Mouse (Mus musculus) lung, adult 18-20 months (tissue): ENCODE data around the gene Sh3d21.
"Not testable (repeated sequence)": the region's sequence is repeated elsewhere in the genome, so short reads cannot be mapped to it uniquely, and the experiment has no call there.

Source experiments
- DNase-seq, 2 experiments: peaks; one replicate each; pipeline ENCODE4 v3.0.0; 2022; ENCODE audit warnings: mixed read lengths in 2 of 2

Sh3d21 gene

GRCm38 (mm10) chr4:126163067-126163659 lies at the start of gene Sh3d21:
Gene Sh3d21 (minus strand): TSS chr4:126163491.
- DNase-seq, result peak; percentile 48 to 49

GRCm38 (mm10) chr4:126207081-126207480 lies 43.8 kb upstream of the Sh3d21 start:
- DNase-seq, result no peak

GRCm38 (mm10) chr4:126205386-126205785 lies 42.1 kb upstream of the Sh3d21 start:
- DNase-seq, result no peak

- DNase-seq, result no peak
Observed at GRCm38 (mm10) chr4:126204661-126205230, 41.5 kb upstream of the Sh3d21 start.

- DNase-seq, result no peak
Observed at GRCm38 (mm10) chr4:126204016-126204415, 40.7 kb upstream of the Sh3d21 start.

GRCm38 (mm10) chr4:126203336-126203895 lies 40.1 kb upstream of the Sh3d21 start:
- no peak for DNase-seq

GRCm38 (mm10) chr4:126202303-126203181 lies 39.3 kb upstream of the Sh3d21 start, which contains the start of gene Thrap3:
Gene Thrap3 (minus strand): TSS chr4:126202760.
- peak; percentile 99 for DNase-seq

- peak; percentile 30 to 53 for DNase-seq
Observed at GRCm38 (mm10) chr4:126201514-126202302, 38.4 kb upstream of the Sh3d21 start.

GRCm38 (mm10) chr4:126200656-126201055 lies 37.4 kb upstream of the Sh3d21 start:
- DNase-seq, result no peak

GRCm38 (mm10) chr4:126200036-126200435 lies 36.7 kb upstream of the Sh3d21 start:
- DNase-seq, result no peak

- DNase-seq, result peak in 1 of 2 experiments; percentile 40
Observed at GRCm38 (mm10) chr4:126199556-126199955, 36.3 kb upstream of the Sh3d21 start.

GRCm38 (mm10) chr4:126197485-126197884 lies 34.2 kb upstream of the Sh3d21 start:
- DNase-seq, result peak in 1 of 2 experiments; percentile 64

- no peak for DNase-seq
Observed at GRCm38 (mm10) chr4:126194916-126195315, 31.6 kb upstream of the Sh3d21 start.

GRCm38 (mm10) chr4:126194216-126194615 lies 30.9 kb upstream of the Sh3d21 start:
- no peak for DNase-seq

- DNase-seq, result no peak
Observed at GRCm38 (mm10) chr4:126190636-126191035, 27.3 kb upstream of the Sh3d21 start.

GRCm38 (mm10) chr4:126187096-126187495 lies 23.8 kb upstream of the Sh3d21 start:
- no peak for DNase-seq

- peak in 1 of 2 experiments; percentile 37 for DNase-seq
Observed at GRCm38 (mm10) chr4:126183034-126183433, 19.7 kb upstream of the Sh3d21 start.

GRCm38 (mm10) chr4:126181170-126181957 lies 18.1 kb upstream of the Sh3d21 start:
- DNase-seq, result peak; percentile 49 to 67

GRCm38 (mm10) chr4:126175980-126176379 lies 12.7 kb upstream of the Sh3d21 start:
- not testable (repeated sequence) for DNase-seq

GRCm38 (mm10) chr4:126173800-126174199 lies 10.5 kb upstream of the Sh3d21 start:
- DNase-seq, result no peak

GRCm38 (mm10) chr4:126170737-126171136 lies 7.4 kb upstream of the Sh3d21 start:
- DNase-seq, result not testable (repeated sequence)

- DNase-seq, result no peak
Observed at GRCm38 (mm10) chr4:126168851-126169250, 5.6 kb upstream of the Sh3d21 start.
